Mouse (Mus musculus) heart, postnatal 10 days (tissue): Measurements from ENCODE around the gene Kyat3. TPM values are rescaled to one million over a fixed set of nuclear protein-coding genes. Genes with fewer than 3 reads are reported as not detected.

ENCODE experiments used
- total RNA-seq, 2 experiments: library from RNA; stranded (reverse); gene quantifications; 2 replicates each; pipeline ENCODE4 v1.2.3; 2021

The Kyat3 gene
- total RNA-seq, 2 experiments from 2014 or later, result 3.8 to 6.1 TPM

Other genes starting within 250 kb of the Kyat3 start
- gene Gbp5, start 207.1 kb upstream of the Kyat3 start, total RNA-seq, result 1 to 10 TPM; 4.8 to 6.7 TPM
- 10 to 100 TPM in 1 of 2 experiments, 1 to 10 TPM in 1; 7.1 to 10.5 TPM for gene Gbp7, start 170.7 kb upstream of the Kyat3 start, total RNA-seq
- 10 to 100 TPM in 1 of 2 experiments, 1 to 10 TPM in 1; 9.2 to 12.2 TPM for gene Gbp3, start 141.0 kb upstream of the Kyat3 start, total RNA-seq
- under 1 TPM; 0.12 TPM for gene Gbp2b, start 106.2 kb upstream of the Kyat3 start, total RNA-seq
- gene Gbp2, start 80.4 kb upstream of the Kyat3 start, total RNA-seq, result 1 to 10 TPM; 7.3 to 9.5 TPM
- gene Gtf2b, start 64.0 kb downstream of the Kyat3 start, total RNA-seq, result 10 to 100 TPM; 28.3 to 29.5 TPM
- gene Pkn2, start 181.0 kb downstream of the Kyat3 start, total RNA-seq, result 10 to 100 TPM; 47.5 to 53.7 TPM